Mouse (Mus musculus): ENCODE measurements around the gene Col3a1.

DNA sequence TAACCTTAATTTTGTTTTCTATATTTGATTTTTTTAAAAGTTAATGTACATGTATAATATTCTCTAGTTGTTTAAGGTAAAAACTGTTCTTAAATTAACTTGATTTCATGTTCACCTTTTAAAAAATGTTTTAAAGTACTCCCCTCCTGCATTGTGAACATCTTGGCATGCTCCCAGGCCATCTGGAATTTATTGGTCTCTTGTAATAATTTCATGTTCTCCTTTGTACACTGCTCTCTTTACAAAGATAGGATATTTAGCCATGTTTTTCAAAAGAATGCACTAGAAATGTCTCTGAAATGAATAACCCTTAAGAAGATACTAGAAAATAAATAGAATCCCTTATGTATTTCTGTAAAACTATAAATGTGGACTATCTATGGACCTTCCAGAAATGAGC, 624 bp downstream of the Col3a1 start:
- no peak for TF ChIP-seq GATA1 (IDR thresholded peaks at IDR 0.05; ENCODE audit: low read length)
- TF ChIP-seq TAL1 (IDR thresholded peaks at IDR 0.05; ENCODE audit: low read length) = no peak

Data from erythroblast, embryonic 14.5 days (primary cell).